Mouse (Mus musculus) hindbrain, embryonic 15.5 days (tissue): ENCODE results near the gene Olfr728. TPM values are rescaled to one million over a fixed set of nuclear protein-coding genes. Genes with fewer than 3 reads are reported as not detected.

Experiments
- ATAC-seq: fragments of 200-750 bp; cut with Nextera tagmentation; 2 replicates; pipeline ENCODE4 v1.8.0; 2017; ENCODE audit warnings: low read depth, moderate number of reproducible peaks, moderate TSS enrichment; ENCODE audit not compliant: low FRiP score
- H3K27ac ChIP-seq: fragments of 300-500 bp; sonication (generic); replicated peaks from 2 replicates; pipeline ENCODE4 v1.5.1; 2015; ENCODE audit warnings: mild to moderate bottlenecking, inconsistent platforms
- H3K27me3 ChIP-seq: fragments of 300-500 bp; sonication (generic); 2 replicates; pipeline ENCODE4 v1.6.1; 2015; ENCODE audit warnings: control low read depth, inconsistent platforms
- H3K36me3 ChIP-seq: fragments of 300-500 bp; sonication (generic); 2 replicates; pipeline ENCODE4 v1.6.1; 2015; ENCODE audit warnings: control low read depth, inconsistent platforms
- H3K4me1 ChIP-seq: fragments of 300-500 bp; sonication (generic); replicated peaks from 2 replicates; pipeline ENCODE4 v1.6.1; 2015; ENCODE audit warnings: control low read depth, inconsistent platforms
- H3K4me2 ChIP-seq: fragments of 300-500 bp; sonication (generic); 2 replicates; pipeline ENCODE4 v1.6.1; 2015; ENCODE audit warnings: moderate library complexity, mild to moderate bottlenecking, inconsistent platforms
- H3K4me3 ChIP-seq: fragments of 300-500 bp; sonication (generic); 2 replicates; pipeline ENCODE4 v1.5.1; 2015; ENCODE audit warnings: mild to moderate bottlenecking, inconsistent platforms
- H3K9ac ChIP-seq: fragments of 300-500 bp; sonication (generic); 2 replicates; pipeline ENCODE4 v1.6.1; 2015; ENCODE audit warnings: inconsistent platforms
- H3K9me3 ChIP-seq: fragments of 300-500 bp; sonication (generic); 2 replicates; pipeline ENCODE4 v1.6.1; 2016; ENCODE audit warnings: control low read depth, inconsistent platforms
- whole genome bisulfite sequencing: fragments of 180-500 bp; shearing (Covaris S2); methylation state at CpG from one replicate; pipeline ENCODE4 v1.1.7; 2015; 5-methylcytosine and 5-hydroxymethylcytosine counted together
- polyA plus RNA-seq: library from polyadenylated mRNA; unstranded; fragments of >200 nt; fragmentation: Nextera tagmentation; extraction: Ambion mirVana; gene quantifications from 2 replicates; pipeline ENCODE4 v1.2.1, GENCODE M21; 2015

The Olfr728 gene
- polyA plus RNA-seq = 0.03 TPM in 1 of 2 replicates, not detected in the other

GRCm38 (mm10) chr14:50142580-50142979 lies at the start of gene Olfr728:
Gene Olfr728 (minus strand): TSS chr14:50142680.
- 91% methylated on average over 5 of the region's 5 CpGs for WGBS

GRCm38 (mm10) chr14:50188098-50188497 lies 45.6 kb upstream of the Olfr728 start, which contains the start of gene Olfr730:
Gene Olfr730 (minus strand): TSS chr14:50188198.
- no peak for ATAC-seq
- 59% methylated on average over 1 of the region's 1 CpGs for WGBS
- Histone ChIP-seq H3K9me3 (no peaks in the 10 kb centered on the region), H3K27ac (no peak within 1 kb of the TSS), H3K4me2 (no peak within 1 kb of the TSS), H3K36me3 (no peaks in the 10 kb centered on the region), H3K9ac (no peak within 1 kb of the TSS), H3K4me1 (no peaks in the 10 kb centered on the region), H3K27me3 (no peaks in the 10 kb centered on the region), H3K4me3 (no peak within 1 kb of the TSS)

More at GRCm38 (mm10) chr14:50142580-50142979, at the start of gene Olfr728:
- H3K36me3 ChIP-seq = no peaks in the 10 kb centered on the region
- no peak within 1 kb of the TSS for H3K4me3 ChIP-seq
- no peak within 1 kb of the TSS for H3K9ac ChIP-seq
- H3K4me2 ChIP-seq = no peak within 1 kb of the TSS
- H3K9me3 ChIP-seq = no peaks in the 10 kb centered on the region
- ATAC-seq = no peak
- H3K27ac ChIP-seq = no peak within 1 kb of the TSS
- no peaks in the 10 kb centered on the region for H3K4me1 ChIP-seq
- H3K27me3 ChIP-seq = no peaks in the 10 kb centered on the region

DNA sequence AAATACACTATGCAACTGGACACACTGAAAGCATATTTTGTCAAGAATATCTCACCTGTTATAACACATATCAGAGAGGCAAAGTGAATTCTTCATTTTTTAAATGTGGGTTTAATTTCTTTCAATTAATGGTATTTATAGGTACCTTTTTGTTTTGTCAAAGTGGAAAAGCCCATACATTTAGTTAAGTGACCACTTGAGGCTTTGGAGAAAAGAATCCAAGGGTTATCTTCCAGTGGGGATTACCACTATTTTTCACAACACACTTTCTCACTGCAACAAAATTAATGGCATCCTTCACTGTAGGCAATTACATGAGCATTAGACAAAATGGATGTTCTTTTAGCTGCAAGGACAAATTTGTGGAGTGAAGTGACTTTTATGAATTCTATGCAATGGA lies 10.3 kb upstream of the Olfr728 start, which contains the start of gene Olfr729:
Olfr729 (minus strand) TSS at position 101 of the 400 bp plus-strand sequence.
- Histone ChIP-seq H3K4me1 (no peaks in the 10 kb centered on the region), H3K4me2 (no peak within 1 kb of the TSS), H3K9ac (no peak within 1 kb of the TSS), H3K27ac (no peak within 1 kb of the TSS), H3K9me3 (no peaks in the 10 kb centered on the region), H3K36me3 (no peaks in the 10 kb centered on the region), H3K4me3 (no peak within 1 kb of the TSS), H3K27me3 (no peaks in the 10 kb centered on the region)
- no peak for ATAC-seq

DNA sequence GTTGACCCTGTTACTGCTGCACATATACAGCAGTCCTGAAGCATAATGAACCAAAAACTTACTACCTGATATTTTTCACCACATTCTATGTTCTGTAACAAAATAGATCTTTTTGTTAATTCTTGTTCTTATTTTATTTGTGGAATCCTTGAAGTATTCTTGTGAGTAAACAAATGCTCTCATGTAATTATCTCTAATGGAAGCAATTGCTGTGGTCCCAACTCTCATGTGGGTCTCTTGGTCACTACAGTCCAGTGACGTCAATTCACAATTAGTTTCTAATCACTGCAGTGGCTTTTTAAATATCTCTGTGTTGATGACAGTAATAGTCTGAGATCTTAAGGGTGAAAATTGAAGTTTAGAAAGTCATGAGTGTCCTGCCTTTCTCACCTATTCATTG lies 19.6 kb downstream of the Olfr728 start, which contains the start of gene Olfr727:
Olfr727 (plus strand) TSS at position 301 of the 400 bp plus-strand sequence.
- H3K9me3 ChIP-seq = no peaks in the 10 kb centered on the region
- H3K4me1 ChIP-seq = no peaks in the 10 kb centered on the region
- H3K27me3 ChIP-seq = no peaks in the 10 kb centered on the region
- 92% methylated on average over 1 of the region's 1 CpGs for WGBS
- H3K27ac ChIP-seq = no peak within 1 kb of the TSS
- no peak within 1 kb of the TSS for H3K4me3 ChIP-seq
- no peak within 1 kb of the TSS for H3K4me2 ChIP-seq
- H3K9ac ChIP-seq = no peak within 1 kb of the TSS
- H3K36me3 ChIP-seq = no peaks in the 10 kb centered on the region
- ATAC-seq = no peak

DNA sequence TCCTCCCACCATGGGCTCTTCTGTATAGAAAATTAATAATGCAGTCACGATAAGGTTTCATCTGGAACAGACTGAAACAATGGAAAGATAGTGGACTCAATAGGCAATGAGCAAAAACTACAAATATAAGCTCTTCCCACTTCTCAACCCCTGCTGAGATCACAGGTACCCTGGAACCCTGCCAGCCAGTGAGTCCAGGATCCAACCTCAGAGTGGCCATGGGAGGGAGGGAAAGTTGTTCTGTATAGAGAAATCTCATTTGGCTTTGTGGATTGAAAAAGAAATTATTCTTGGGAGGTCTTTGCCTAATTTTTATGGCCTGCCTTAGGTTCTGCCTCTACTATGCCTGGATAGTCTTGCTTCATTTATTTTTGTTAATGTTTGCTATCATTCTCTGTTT lies 51.6 kb downstream of the Olfr728 start, which contains the start of gene Olfr726:
Olfr726 (minus strand) TSS at position 101 of the 400 bp plus-strand sequence.
- Histone ChIP-seq H3K4me1 (no peaks in the 10 kb centered on the region), H3K4me3 (no peak within 1 kb of the TSS), H3K27me3 (no peaks in the 10 kb centered on the region), H3K9me3 (no peaks in the 10 kb centered on the region), H3K4me2 (no peak within 1 kb of the TSS), H3K9ac (no peak within 1 kb of the TSS), H3K36me3 (no peaks in the 10 kb centered on the region), H3K27ac (no peak within 1 kb of the TSS)
- WGBS = 82% methylated on average over 1 of the region's 1 CpGs
- ATAC-seq = no peak

Other genes starting within 250 kb of the Olfr728 start
- not detected in 2 replicates for gene Olfr722, start 240.7 kb downstream of the Olfr728 start, polyA plus RNA-seq
- not detected in 2 replicates for gene Olfr723, start 210.9 kb downstream of the Olfr728 start, polyA plus RNA-seq
- not detected in 2 replicates for gene Olfr724, start 179.4 kb downstream of the Olfr728 start, polyA plus RNA-seq
- gene Olfr725, start 102.3 kb downstream of the Olfr728 start, polyA plus RNA-seq = not detected in 2 replicates
- not detected in 2 replicates for gene Olfr726, start 51.7 kb downstream of the Olfr728 start, polyA plus RNA-seq
- gene Olfr727, start 19.5 kb downstream of the Olfr728 start, polyA plus RNA-seq = not detected in 2 replicates
- gene Olfr729, start 10.2 kb upstream of the Olfr728 start, polyA plus RNA-seq = not detected in 2 replicates
- not detected in 2 replicates for gene Olfr730, start 45.5 kb upstream of the Olfr728 start, polyA plus RNA-seq
- gene Olfr731, start 99.2 kb upstream of the Olfr728 start, polyA plus RNA-seq = not detected in 2 replicates
- not detected in 2 replicates for gene Olfr732, start 141.5 kb upstream of the Olfr728 start, polyA plus RNA-seq
- not detected in 2 replicates for gene Olfr733, start 158.8 kb upstream of the Olfr728 start, polyA plus RNA-seq
- gene Olfr734, start 184.1 kb upstream of the Olfr728 start, polyA plus RNA-seq = not detected in 2 replicates
- gene Olfr735, start 206.2 kb upstream of the Olfr728 start, polyA plus RNA-seq = not detected in 2 replicates
- not detected in 2 replicates for gene Tlr11, start 215.2 kb upstream of the Olfr728 start, polyA plus RNA-seq
- not detected in 2 replicates for gene Olfr736, start 238.5 kb upstream of the Olfr728 start, polyA plus RNA-seq